Mouse (Mus musculus) CH12.LX (cell line): Measurements from ENCODE around the gene Rhob. TPM values are rescaled to one million over a fixed set of nuclear protein-coding genes. Genes with fewer than 3 reads are reported as not detected.

Experiments used
- DNase-seq: peaks from one replicate; pipeline ENCODE4 v3.0.0-alpha.2; 2013; ENCODE audit errors: extremely low read depth
- H3K27ac ChIP-seq: 2 replicates; pipeline ENCODE4 v1.5.1; 2012; ENCODE audit warnings: low read depth, mild to moderate bottlenecking, control low read depth, moderate library complexity; ENCODE audit not compliant: insufficient read depth
- H3K27me3 ChIP-seq: replicated peaks from 2 replicates; pipeline ENCODE3; 2012; ENCODE audit warnings: inconsistent platforms
- H3K36me3 ChIP-seq, 2 experiments: replicated peaks in 1 of 2; 2 replicates each; pipeline versions ENCODE3 to v1.6.1; 2012; ENCODE audit warnings: inconsistent platforms in 1 of 2, low read length in 1 of 2, mild to moderate bottlenecking in 1 of 2, mixed read lengths in 1 of 2, moderate library complexity in 1 of 2; ENCODE audit not compliant: control insufficient read depth in 1 of 2, insufficient read depth in 1 of 2
- H3K4me1 ChIP-seq, 2 experiments: 2 replicates each; pipeline ENCODE4 v1.6.1; 2012; ENCODE audit warnings: inconsistent platforms in 1 of 2, moderate library complexity in 1 of 2; ENCODE audit not compliant: insufficient read depth in 2 of 2, control insufficient read depth in 1 of 2
- H3K4me2 ChIP-seq: 2 replicates; pipeline ENCODE4 v1.6.1; 2012; ENCODE audit warnings: low read depth, mild to moderate bottlenecking, control low read depth; ENCODE audit not compliant: poor library complexity, insufficient read depth, severe bottlenecking
- H3K4me3 ChIP-seq, 3 experiments: fragments of 150-350 bp in 1 of 3; sonication (generic) in 1 of 3; replicated peaks in 1 of 3; 2 replicates each; pipeline versions ENCODE3 to v1.5.1; 2011 to 2012; ENCODE audit warnings: low read depth in 2 of 3, low read length in 2 of 3, mild to moderate bottlenecking in 2 of 3, moderate library complexity in 2 of 3, control low read depth in 1 of 3, improper control_type of control experiment in 1 of 3, inconsistent platforms in 1 of 3, mixed read lengths in 1 of 3; ENCODE audit not compliant: poor library complexity in 1 of 3
- H3K79me2 ChIP-seq: replicated peaks from 2 replicates; pipeline ENCODE4 v1.6.1; 2012; ENCODE audit warnings: mild to moderate bottlenecking, moderate library complexity; ENCODE audit not compliant: control insufficient read depth, poor library complexity, insufficient read depth, severe bottlenecking; ENCODE audit errors: extremely low read depth
- H3K9ac ChIP-seq: 2 replicates; pipeline ENCODE4 v1.6.1; 2012; ENCODE audit warnings: low read depth, mild to moderate bottlenecking, control low read depth, moderate library complexity; ENCODE audit not compliant: insufficient read depth
- H3K9me3 ChIP-seq: replicated peaks from 2 replicates; pipeline ENCODE3; 2012; ENCODE audit warnings: low read length, inconsistent platforms, mixed read lengths
- BHLHE40 ChIP-seq: IDR thresholded peaks from 2 replicates; pipeline ENCODE4 v1.6.1; 2011; ENCODE audit warnings: mild to moderate bottlenecking, low read depth, low read length, improper control_type of control experiment
- CHD1 ChIP-seq: IDR thresholded peaks from 2 replicates; pipeline ENCODE4 v1.6.1; 2012; ENCODE audit warnings: low read depth, low read length, improper control_type of control experiment, inconsistent platforms
- CTCF ChIP-seq, 2 experiments: IDR thresholded peaks in 1 of 2; conservative IDR thresholded peaks in 1 of 2; 2 replicates each; pipeline ENCODE4 v1.5.1; 2011 to 2012; ENCODE audit warnings: low read depth in 2 of 2, low read length in 2 of 2, improper control_type of control experiment in 1 of 2, inconsistent platforms in 1 of 2, mild to moderate bottlenecking in 1 of 2, moderate library complexity in 1 of 2
- EP300 ChIP-seq: IDR thresholded peaks from 2 replicates; pipeline ENCODE4 v1.6.1; 2011; ENCODE audit warnings: low read length, improper control_type of control experiment
- HCFC1 ChIP-seq: IDR thresholded peaks from 2 replicates; pipeline ENCODE4 v1.6.1; 2012; ENCODE audit warnings: low read depth, mild to moderate bottlenecking, inconsistent platforms, low read length, improper control_type of control experiment
- JUN ChIP-seq: IDR thresholded peaks from 2 replicates; pipeline ENCODE4 v1.6.1; 2011; ENCODE audit warnings: low read depth, mild to moderate bottlenecking, low read length, improper control_type of control experiment, moderate library complexity; ENCODE audit not compliant: insufficient read depth
- KAT2A ChIP-seq: IDR thresholded peaks from 2 replicates; pipeline ENCODE4 v1.6.1; 2012; ENCODE audit warnings: low read length, improper control_type of control experiment, inconsistent platforms; ENCODE audit not compliant: insufficient replicate concordance
- MAFK ChIP-seq: IDR thresholded peaks from 2 replicates; pipeline ENCODE4 v1.6.1; 2011; ENCODE audit warnings: low read length, improper control_type of control experiment; ENCODE audit not compliant: insufficient replicate concordance
- MAX ChIP-seq: IDR thresholded peaks from 2 replicates; pipeline ENCODE4 v1.6.1; 2011; ENCODE audit warnings: low read length, improper control_type of control experiment
- NRF1 ChIP-seq: IDR thresholded peaks from 2 replicates; pipeline ENCODE4 v1.6.1; 2014; ENCODE audit warnings: low read depth, mild to moderate bottlenecking, inconsistent platforms, low read length, improper control_type of control experiment, moderate library complexity
- POLR2A ChIP-seq: IDR thresholded peaks from 2 replicates; pipeline ENCODE4 v1.6.1; 2011; ENCODE audit warnings: low read depth, mild to moderate bottlenecking, improper control_type of control experiment, low read length
- SMC3 ChIP-seq: IDR thresholded peaks from 2 replicates; pipeline ENCODE4 v1.6.1; 2011; ENCODE audit warnings: low read depth, low read length, improper control_type of control experiment
- TCF12 ChIP-seq: IDR thresholded peaks from 2 replicates; pipeline ENCODE4 v1.6.1; 2014; ENCODE audit warnings: low read depth, mild to moderate bottlenecking, inconsistent platforms, low read length, improper control_type of control experiment
- USF1 ChIP-seq: IDR thresholded peaks from 2 replicates; pipeline ENCODE4 v1.6.1; 2014; ENCODE audit warnings: low read depth, mild to moderate bottlenecking, inconsistent platforms, low read length, improper control_type of control experiment
- ZC3H11A ChIP-seq: IDR thresholded peaks from 2 replicates; pipeline ENCODE4 v1.6.1; 2012; ENCODE audit warnings: low read depth, mild to moderate bottlenecking, inconsistent platforms, low read length, improper control_type of control experiment
- ZKSCAN1 ChIP-seq: IDR thresholded peaks from 2 replicates; pipeline ENCODE4 v1.6.1; 2012; ENCODE audit warnings: low read depth, inconsistent platforms, low read length, improper control_type of control experiment, borderline replicate concordance
- ZMIZ1 ChIP-seq: IDR thresholded peaks from 2 replicates; pipeline ENCODE4 v1.6.1; 2012; ENCODE audit warnings: low read depth, mild to moderate bottlenecking, inconsistent platforms, low read length, improper control_type of control experiment
- ZNF384 ChIP-seq: IDR thresholded peaks from 2 replicates; pipeline ENCODE4 v1.6.1; 2012; ENCODE audit warnings: low read depth, low read length, improper control_type of control experiment, inconsistent platforms
- dilution Hi-C: fragments of 300-500 bp; cut with MboI; formaldehyde crosslinking; loops from 2 replicates; pipeline ENCODE4 v1.14.3; 2020; ENCODE audit warnings: low sequenced_read_pairs; ENCODE audit not compliant: extremely low pct_unique_long_range_greater_than_20kb, extremely low pct_ligation_motif_present
- in situ Hi-C: fragments of 300-500 bp; cut with MboI; formaldehyde crosslinking; loops from 3 replicates; pipeline ENCODE4 v1.14.3; 2019; ENCODE audit warnings: low sequenced_read_pairs, low pct_ligation_motif_present, low pct_unique_long_range_greater_than_20kb, mixed read lengths
- polyA plus RNA-seq: library from polyadenylated mRNA; unstranded; fragments of >175 nt; gene quantifications from 2 replicates; pipeline ENCODE4 v1.2.1, GENCODE M21; 2012; ENCODE audit warnings: low read depth; ENCODE audit not compliant: insufficient read length
- total RNA-seq, 2 experiments: library from RNA; depleted of rRNA; stranded (reverse); fragments of 300-350 nt in 1 of 2; fragments of >200 nt in 1 of 2; gene quantifications; 2 replicates each; pipeline ENCODE4 v1.2.3; 2012 to 2014

Rhob gene
- total and polyA plus RNA-seq, 3 experiments = 42.1 to 54.1 (median 52.9) TPM

- no peak overlapping the region for H3K27ac ChIP-seq
- H3K9me3 ChIP-seq = no peaks in the 10 kb centered on the region
- H3K9ac ChIP-seq = no peak overlapping the region
- no peak for DNase-seq
- H3K4me1 ChIP-seq = peaks cover 17 to 56% of the 10 kb centered on the region in 2 experiments
- no peak overlapping the region for H3K4me2 ChIP-seq
- dilution Hi-C loops = no loop called here
- H3K36me3 ChIP-seq = no peaks in the 10 kb centered on the region
- no peaks in the 10 kb centered on the region for H3K79me2 ChIP-seq
- TF ChIP-seq USF1 (no peak), ZKSCAN1 (no peak), ZMIZ1 (no peak), CHD1 (no peak), ZNF384 (no peak), KAT2A (no peak), TCF12 (no peak), NRF1 (no peak), JUN (no peak), CTCF (conservative IDR thresholded peaks at IDR 0.05 in 1 of 2, IDR thresholded peaks at IDR 0.05 in 1 of 2; ENCODE audit: low read depth in 2 of 2, low read length in 2 of 2) (no peak), MAFK (no peak), POLR2A (no peak), BHLHE40 (no peak), ZC3H11A (no peak), SMC3 (no peak), MAX (no peak)
- H3K4me3 ChIP-seq = no peak overlapping the region
- H3K27me3 ChIP-seq = no peaks in the 10 kb centered on the region
- in situ Hi-C loops = no loop called here
Observed at GRCm38 (mm10) chr12:8458400-8458799, 41.4 kb downstream of the Rhob start.

GRCm38 (mm10) chr12:8457052-8457451 lies 42.8 kb downstream of the Rhob start:
- H3K79me2 ChIP-seq = no peaks in the 10 kb centered on the region
- TF ChIP-seq EP300 = no peak
- TF ChIP-seq MAX = no peak
- no peak for TF ChIP-seq ZC3H11A
- TF ChIP-seq HCFC1 = no peak
- TF ChIP-seq, all 38 proteins: peak for 0
- DNase-seq = no peak
- H3K4me3 ChIP-seq = no peak overlapping the region
- no peak overlapping the region for H3K9ac ChIP-seq
- H3K4me1 ChIP-seq = peaks cover 14 to 50% of the 10 kb centered on the region in 2 experiments
- no peak overlapping the region for H3K4me2 ChIP-seq
- in situ Hi-C loops (no loop called here), dilution Hi-C loops (no loop called here)
- no peaks in the 10 kb centered on the region for H3K9me3 ChIP-seq
- no peaks in the 10 kb centered on the region for H3K36me3 ChIP-seq
- no peak overlapping the region for H3K27ac ChIP-seq
- no peaks in the 10 kb centered on the region for H3K27me3 ChIP-seq
